In genomic region chr14:100429662-100430061, GRCm38 (mm10) we compare ENCODE assay signal across 21 mouse cellular contexts.
DNase-seq lines count a peak whose midpoint lies in the region; ATAC-seq and TF ChIP-seq lines count a peak whose summit lies in the region.
"Had no signal": no experiment of that assay in that cellular context is flagged by ENCODE, and none has a peak within 500 bp of the region (broad histone marks: within the 10 kb centered on the region; RNA-seq: fewer than 3 reads in every experiment).

No protein-coding gene starts in this region.

- no peak for TF ChIP-seq CTCF in intestine, postnatal 0 days (IDR thresholded peaks at IDR 0.05; ENCODE audit: low read depth)

- H3K4me2 ChIP-seq in intestine, postnatal 0 days (replicated peaks; ENCODE audit: low read depth) = no peak overlapping the region
- H3K4me2 ChIP-seq: embryonic facial prominence, embryonic 13.5 days; forebrain, embryonic 12.5 days; heart, embryonic 12.5 days; hindbrain, embryonic 15.5 days had no signal

- H3K4me1 ChIP-seq in intestine, postnatal 0 days (replicated peaks; ENCODE audit: control insufficient read depth, insufficient read depth, low read length) = no peaks in the 10 kb centered on the region
- H3K4me1 ChIP-seq: embryonic facial prominence, embryonic 13.5 days; forebrain, embryonic 12.5 days; heart, embryonic 12.5 days; hindbrain, embryonic 15.5 days had no signal

- H3K9me3 ChIP-seq in intestine, postnatal 0 days (ENCODE audit: control insufficient read depth) = no peaks in the 10 kb centered on the region
- H3K9me3 ChIP-seq: embryonic facial prominence, embryonic 13.5 days; forebrain, embryonic 12.5 days; heart, embryonic 12.5 days; hindbrain, embryonic 15.5 days had no signal

- no peaks in the 10 kb centered on the region for H3K36me3 ChIP-seq in intestine, postnatal 0 days (ENCODE audit: control insufficient read depth, insufficient read depth)
- H3K36me3 ChIP-seq: embryonic facial prominence, embryonic 13.5 days; forebrain, embryonic 12.5 days; heart, embryonic 12.5 days; hindbrain, embryonic 15.5 days had no signal

- H3K27me3 ChIP-seq in intestine, postnatal 0 days (replicated peaks; ENCODE audit: control insufficient read depth, insufficient read depth, low read length) = no peaks in the 10 kb centered on the region
- H3K27me3 ChIP-seq: embryonic facial prominence, embryonic 13.5 days; forebrain, embryonic 12.5 days; heart, embryonic 12.5 days; hindbrain, embryonic 15.5 days; Patski had no signal

- 100% methylated on average over 4 of the region's 4 CpGs for WGBS in intestine, postnatal 0 days

- ATAC-seq in frontal cortex, adult (ENCODE audit: low TSS enrichment) = peak; percentile 31; the same call in 1 of the 2 replicates
- no peak for ATAC-seq in intestine, postnatal 0 days
- ATAC-seq: activated CD4-positive, CD25-positive, alpha-beta regulatory T cell, adult 4 months; forebrain, embryonic 16.5 days; Patski had no signal

- intact Hi-C loops in left cerebral cortex, postnatal 36 days (cut with DNase I) = no loop called here

- H3K4me3 ChIP-seq in intestine, postnatal 0 days (ENCODE audit: low read depth, low read length) = no peak overlapping the region
- H3K4me3 ChIP-seq: embryonic facial prominence, embryonic 13.5 days; forebrain, embryonic 12.5 days; gastrocnemius, adult 2 months; heart, embryonic 12.5 days; hindbrain, embryonic 15.5 days had no signal

- no peak for DNase-seq in frontal cortex, postnatal 14 days (ENCODE audit: low spot score in 2 of 2)
- peak; percentile 3 for DNase-seq in cerebellum, adult 11 months
- peak; percentile 10 for DNase-seq in cerebellum, adult 8-10 months
- DNase-seq in cerebellum, postnatal 14 days = peak; percentile 36 to 60
- no peak for DNase-seq in MN1 (ENCODE audit: low spot score)
- DNase-seq in left cerebral cortex, postnatal 36 days (ENCODE audit: low spot score in 2 of 2) = no peak
- DNase-seq: adrenal gland, postnatal 14 days; gastrocnemius, adult 2 months; gastrocnemius, postnatal 25 days; heart, postnatal 36 days; kidney, adult 11 months; kidney, adult 9 months had no signal

- H3K9ac ChIP-seq in intestine, postnatal 0 days (ENCODE audit: low read depth, low read length) = no peak overlapping the region
- H3K9ac ChIP-seq: embryonic facial prominence, embryonic 13.5 days; forebrain, embryonic 12.5 days; heart, embryonic 12.5 days; hindbrain, embryonic 15.5 days had no signal

- H3K27ac ChIP-seq in intestine, postnatal 0 days (ENCODE audit: low read depth, low read length) = no peak overlapping the region
- H3K27ac ChIP-seq: embryonic facial prominence, embryonic 13.5 days; forebrain, embryonic 12.5 days; gastrocnemius, adult 2 months; hindbrain, embryonic 15.5 days had no signal

Comparison
In these comparisons a context has a peak if more than half of its experiments do, and no peak if none do; other contexts are left out.
1. DNase-seq: peak in cerebellum, adult 11 months (single experiment), cerebellum, adult 8-10 months (single experiment) and cerebellum, postnatal 14 days (2 of 2); none in frontal cortex, postnatal 14 days (0 of 2), MN1 (single experiment) and left cerebral cortex, postnatal 36 days (0 of 2).